Mouse (Mus musculus) embryo, embryonic 10.5 days (tissue): ENCODE results near the gene Cnot6.

Experiments used
- DNase-seq: peaks from one replicate; pipeline ENCODE4 v3.0.0-alpha.2; 2015; ENCODE audit warnings: low spot score

Cnot6 gene

DNA sequence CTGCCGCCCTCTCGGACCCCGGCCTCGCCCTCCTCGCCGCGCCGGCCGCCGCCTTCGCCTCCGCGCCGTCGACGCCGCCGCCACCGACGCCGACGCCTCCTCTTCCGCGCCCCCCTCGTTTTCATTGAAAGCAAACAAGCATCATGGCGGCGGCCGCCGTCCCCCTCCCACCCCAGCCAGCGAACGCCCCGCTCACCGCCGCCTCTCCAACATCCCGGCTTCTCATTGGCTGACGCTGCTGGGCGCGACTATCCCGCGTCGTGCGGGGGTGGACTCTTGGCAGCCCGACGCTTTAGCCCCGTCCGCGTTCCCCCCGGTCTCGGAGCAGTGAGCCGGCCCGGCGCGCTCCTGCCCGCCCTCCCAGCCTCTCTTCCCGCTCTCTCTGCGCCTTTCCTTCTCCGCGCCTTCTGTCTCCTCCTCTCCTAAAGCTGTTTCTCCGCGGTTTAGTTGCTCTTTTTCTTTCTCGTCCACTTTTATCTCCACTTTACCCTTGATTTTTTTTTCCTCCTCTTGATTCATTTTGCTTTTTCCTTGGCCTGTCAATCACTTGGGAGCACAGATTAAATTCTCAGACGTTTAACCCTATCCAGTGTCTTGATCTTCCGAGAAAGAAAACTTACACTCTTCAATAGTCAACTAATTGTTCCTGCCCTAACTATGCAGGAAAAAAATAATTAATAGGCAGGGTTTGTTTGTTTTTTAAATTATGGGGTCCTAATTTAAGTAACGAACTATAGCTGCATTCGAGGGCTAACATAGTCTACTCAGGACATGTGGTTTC lies at the start of gene Cnot6:
Cnot6 (minus strand) TSS at position 169 of the 781 bp plus-strand sequence.
- DNase-seq: peak; percentile 99

DNA sequence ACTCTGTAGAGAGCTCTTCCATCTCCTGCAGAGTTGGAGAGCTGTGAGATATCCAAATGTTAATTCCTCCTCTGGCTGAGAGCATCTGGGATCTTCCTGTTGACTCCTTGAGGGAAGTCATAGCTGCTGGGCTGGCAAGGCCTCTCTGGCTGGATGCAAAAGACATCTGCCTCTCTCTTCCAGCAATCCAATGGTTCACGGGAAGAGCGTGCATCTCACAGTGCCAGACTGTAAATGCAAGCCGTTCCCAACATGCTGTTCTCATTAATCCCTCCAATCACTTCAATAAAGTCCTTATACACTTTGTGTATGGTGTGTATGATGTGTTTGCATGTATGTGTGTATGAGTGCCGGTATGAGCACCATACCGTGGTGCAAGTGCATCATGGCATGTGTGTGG lies 48.6 kb upstream of the Cnot6 start:
- no peak for DNase-seq

DNA sequence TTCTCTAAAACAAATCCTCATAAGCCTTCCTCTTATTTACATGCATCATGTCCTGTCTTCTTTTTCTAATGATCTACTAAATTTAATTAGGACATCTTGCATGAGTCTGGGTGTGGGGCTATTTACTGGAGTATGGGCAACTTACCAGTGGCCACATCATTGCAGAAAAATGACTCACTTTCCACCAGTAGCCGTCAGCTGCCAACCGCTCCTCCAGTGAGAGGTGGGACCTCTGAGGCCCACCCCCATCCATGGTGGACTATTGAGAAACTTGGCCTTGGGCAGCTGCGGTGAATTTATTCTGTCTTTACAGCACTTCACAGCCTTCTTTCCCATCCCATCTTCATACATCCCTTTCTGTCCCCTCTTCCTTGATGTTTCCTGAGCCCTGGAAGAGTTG lies 45.6 kb upstream of the Cnot6 start:
- DNase-seq: no peak

DNA sequence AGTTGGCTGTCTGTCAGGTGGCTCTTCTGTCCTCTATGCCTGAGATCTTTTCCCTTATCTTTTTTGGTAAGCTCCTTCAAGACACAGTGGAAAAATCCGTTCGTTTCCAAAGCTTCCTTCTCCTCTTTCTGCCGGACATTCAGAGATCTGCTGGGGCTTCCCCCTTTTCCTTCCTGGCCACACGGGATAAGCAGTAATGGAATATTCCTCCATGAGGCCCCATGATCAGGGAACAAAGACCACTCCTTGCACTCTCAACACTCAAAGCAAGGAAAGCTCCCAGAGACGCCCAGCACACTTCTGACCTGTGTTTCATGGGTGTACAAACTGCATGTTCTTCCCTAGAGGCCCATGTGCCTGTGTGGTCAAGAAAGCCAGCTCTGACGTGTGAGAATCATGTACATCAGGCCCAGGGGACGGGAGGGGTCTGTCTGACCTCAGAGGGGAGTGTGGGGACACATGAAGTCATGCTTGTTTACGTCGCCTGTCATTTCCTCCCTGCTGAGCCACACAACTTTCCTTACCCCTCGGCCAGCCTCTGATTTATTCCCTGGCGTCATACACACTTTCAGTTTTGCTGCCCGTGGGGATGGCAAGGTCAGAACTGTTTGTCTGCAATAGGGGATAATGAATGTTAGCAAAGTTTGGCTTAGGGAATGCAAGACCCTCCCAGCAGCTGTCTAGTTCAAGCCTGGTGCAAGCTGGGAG lies 42.6 kb upstream of the Cnot6 start:
- peak; percentile 39 for DNase-seq

DNA sequence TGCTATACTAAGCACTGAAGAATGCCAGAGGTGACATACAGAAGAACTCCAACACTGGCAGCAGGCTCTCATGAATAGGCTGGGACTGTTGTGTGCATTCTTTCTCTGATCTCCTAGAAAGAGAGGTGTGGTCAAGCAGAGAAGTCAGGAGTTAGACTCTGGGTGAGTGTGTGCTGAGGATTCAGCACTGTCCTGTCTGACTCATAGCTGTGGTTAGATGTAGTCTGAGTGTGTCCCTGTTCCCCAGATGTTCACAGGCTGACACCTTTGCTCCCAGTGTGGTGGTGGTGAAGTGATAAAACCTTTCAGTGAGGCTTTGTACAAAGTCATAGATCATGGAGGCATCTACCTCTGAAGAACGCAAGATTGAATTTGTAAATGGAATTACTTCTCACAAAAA lies 34.2 kb upstream of the Cnot6 start:
- DNase-seq: no peak

DNA sequence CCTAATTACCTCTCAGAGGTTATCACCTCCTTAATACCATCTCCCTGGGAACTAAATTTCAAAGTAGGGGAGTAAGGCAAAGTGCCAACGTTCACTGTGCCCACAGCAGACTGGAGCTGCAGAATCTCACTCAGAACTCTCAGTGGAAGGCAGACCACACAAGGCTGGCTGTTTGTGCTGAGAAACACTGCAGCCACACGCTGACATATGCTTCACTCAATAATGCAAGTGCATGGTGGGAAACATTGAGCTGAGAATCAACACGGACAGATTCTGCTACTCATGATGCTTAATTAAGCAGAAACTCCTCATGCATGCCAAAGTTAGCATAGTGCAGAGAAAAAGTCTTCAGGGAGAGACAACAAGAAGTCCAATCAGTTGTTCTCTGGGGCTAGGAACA lies 33.3 kb upstream of the Cnot6 start:
- no peak for DNase-seq

DNA sequence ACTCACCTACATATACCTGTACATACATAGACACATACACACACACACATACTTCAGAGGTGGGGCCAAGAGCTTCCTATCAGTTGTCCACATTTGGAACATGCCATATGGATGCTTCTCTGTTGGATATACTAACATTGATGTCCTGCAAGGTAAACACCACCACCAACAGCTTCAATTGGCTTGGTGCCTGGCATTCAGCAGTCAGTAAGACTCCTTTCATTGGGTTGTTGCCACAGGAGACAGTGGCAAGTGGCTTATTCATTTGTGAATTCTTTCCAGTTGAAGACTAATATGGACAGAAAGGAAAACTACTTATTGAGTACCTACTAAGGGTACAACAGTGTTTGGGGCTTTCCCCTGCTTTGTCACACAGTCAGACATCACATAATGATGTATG lies 32.5 kb upstream of the Cnot6 start:
- no peak for DNase-seq

DNA sequence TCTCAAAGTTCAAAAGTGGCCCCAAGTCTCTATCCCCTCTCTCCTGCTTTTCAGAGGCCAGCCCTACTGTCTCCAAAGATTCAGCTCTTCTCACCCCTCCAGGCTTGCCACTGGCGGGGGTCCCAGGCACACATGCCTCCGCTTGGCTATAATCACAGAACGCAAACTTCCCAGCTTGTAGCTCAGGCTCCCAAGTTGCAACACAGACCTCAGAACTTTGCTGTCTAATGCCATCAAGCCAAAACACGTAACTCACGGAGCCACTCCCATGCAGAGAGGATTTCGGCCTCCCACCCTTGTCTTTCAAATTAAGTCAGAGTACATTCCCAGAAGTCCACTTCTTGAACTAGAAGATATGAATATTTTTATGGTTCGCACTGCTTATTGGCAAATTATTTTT lies 31.1 kb upstream of the Cnot6 start:
- DNase-seq: no peak

DNA sequence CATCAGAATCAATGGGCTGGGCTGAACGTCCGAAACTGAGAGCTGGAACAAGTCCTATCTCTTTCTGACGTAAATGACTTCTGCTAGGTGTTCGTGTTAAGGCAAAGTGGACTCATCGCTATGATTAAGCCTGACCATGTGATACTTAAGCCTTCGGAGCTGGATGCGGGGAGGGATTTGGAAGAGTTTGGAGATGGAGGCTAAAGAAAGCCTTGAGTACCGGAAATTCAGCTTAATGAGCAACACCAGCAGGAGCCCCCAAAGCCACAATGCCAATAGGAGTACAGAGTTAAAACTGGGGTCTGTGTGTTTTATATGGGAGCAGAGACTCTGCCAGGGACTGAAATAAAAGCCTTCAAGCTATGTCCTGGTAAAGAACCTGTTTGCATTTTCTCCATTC lies 29.7 kb upstream of the Cnot6 start:
- DNase-seq: no peak

DNA sequence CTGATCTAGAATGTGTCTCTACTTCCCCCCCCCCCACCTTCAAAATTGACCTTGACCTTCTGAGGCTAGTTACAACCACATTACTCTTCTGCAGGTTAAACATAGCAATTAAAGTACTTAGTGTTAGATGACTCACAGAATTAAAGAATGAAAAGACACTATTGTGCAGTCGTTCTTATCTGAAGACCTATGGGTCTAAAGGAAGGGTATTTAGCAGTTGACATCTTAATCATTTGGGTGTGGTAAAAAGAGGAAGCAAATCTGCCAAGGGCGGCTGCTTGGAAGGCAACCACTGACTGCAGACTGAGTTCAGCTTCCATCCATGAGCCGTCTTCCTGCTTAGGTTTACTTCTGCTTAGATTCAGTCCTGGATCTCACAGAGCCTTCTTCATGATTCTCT lies 27.3 kb upstream of the Cnot6 start:
- no peak for DNase-seq

DNA sequence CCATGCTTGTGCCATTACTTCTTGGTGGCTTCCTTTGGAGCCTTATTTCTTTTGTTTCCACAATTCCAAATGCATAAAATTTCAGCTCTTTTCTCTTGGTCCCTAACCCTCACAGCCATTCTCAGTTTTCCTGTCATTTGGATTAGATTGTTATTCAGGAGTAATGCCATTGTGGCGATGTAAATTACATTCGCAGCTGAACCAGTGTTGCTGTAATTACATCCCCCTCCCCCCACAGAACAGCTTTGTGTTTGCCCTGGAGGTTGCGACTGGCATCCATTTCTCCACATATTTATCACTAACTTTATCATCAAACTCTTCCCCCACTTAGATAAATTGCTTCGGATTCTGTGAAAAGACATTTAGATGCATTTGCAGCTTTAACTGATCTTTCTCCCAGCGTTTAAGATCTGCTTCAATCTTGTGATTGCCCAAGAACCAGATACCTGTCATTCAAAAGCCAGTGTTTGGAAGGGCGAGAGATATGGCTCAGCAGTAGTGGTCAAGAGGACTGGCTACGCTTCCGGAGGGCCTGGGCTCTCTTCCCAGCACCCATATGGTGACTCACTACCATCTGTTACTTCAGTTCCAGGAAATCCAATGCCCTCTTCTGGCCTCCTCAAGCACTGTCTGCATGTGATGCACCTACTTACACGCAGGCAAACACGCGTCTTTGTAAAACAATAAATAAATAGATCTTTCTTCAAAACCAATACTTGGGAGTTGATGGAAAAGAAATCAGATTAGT lies 26.3 kb upstream of the Cnot6 start:
- DNase-seq: no peak

DNA sequence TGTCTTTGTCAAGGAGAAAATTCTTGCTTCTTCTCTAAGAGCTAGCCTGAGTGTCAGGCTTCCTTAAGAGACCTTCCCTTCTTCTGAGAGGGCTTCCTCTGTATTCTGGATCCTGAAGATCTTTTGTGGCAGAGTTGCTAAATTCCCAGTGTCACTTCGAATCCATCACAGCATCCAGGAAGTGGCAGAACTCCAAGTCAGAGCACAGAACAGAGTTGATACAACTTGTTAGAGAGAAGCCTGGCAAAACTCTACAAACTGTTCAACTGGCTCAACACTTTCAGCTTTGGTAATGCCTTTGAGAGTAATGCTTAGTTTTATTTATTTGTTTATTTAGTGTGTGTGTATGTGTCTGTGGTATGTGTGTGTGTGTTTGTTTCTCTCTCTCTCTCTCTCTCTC lies 25.1 kb upstream of the Cnot6 start:
- DNase-seq: no peak

DNA sequence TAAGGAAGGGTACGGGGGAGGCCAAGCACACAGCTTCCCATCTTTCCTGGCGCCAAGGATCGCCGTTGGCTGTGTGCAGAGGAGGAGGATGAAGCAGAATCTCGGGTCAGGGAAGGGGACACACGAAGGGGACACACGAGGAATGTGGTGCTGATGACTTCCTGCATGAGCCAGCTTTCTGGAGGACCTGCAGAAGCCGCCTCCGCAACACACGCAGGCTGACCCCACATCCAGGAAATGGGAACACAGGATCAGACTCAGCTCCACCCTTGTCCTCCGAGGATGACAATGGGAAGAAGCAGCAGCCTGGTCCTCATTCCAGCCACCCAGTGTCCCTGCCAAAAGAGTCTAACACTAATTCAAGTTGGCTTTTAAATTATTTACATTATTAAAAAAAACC lies 22.2 kb upstream of the Cnot6 start:
- DNase-seq: no peak

DNA sequence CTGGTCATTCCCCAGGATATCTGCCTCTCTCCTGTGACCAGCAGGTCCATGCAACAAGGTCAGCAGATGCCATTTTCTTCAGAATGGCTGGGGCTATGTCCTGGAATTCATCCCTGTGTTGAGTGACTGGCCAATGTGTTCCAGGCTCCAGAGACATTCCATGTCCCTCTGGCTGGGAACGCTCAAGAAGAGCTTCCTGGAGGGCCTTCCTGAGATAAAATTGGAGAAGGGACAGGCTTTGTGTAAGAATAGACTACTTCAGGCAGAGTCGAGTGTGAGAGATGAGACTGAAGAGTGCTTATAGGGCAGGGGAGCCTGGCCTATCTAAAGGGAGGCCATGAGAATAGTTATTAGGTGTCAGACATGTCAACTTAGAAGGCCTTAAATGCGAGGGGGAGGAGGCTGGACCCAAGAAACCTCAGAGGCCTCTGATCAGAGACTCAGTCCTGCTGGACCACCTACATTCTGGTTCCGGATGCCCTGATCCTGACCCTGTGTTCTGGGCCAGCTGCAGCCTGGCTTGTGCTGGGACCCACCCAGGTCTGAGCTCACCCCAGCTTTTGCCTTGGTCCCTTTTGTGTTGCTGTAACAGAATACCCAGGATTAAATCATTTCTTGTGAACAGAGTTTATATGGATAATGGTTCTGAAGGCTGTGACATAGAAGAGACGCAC lies 17.9 kb upstream of the Cnot6 start:
- no peak for DNase-seq

DNA sequence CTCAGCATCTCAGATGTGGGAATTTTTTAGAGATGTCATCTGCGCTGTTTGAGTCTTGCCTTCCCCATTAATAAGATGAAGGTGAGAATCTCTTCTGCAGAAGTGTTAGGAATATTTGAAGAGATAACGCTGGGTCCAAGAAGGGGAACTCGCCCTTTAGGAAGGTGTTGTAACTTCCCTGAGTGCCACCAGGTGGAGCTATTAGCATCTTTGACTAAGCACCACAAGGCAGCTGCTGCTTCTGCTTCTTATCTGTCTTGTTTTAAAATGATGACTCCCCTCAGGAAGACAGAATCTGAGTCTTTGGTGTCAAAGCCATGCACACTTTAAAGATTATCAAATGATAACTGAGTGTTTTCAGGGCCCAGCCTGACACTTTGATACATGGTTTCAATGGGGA lies 15.4 kb upstream of the Cnot6 start:
- DNase-seq: peak; percentile 78

DNA sequence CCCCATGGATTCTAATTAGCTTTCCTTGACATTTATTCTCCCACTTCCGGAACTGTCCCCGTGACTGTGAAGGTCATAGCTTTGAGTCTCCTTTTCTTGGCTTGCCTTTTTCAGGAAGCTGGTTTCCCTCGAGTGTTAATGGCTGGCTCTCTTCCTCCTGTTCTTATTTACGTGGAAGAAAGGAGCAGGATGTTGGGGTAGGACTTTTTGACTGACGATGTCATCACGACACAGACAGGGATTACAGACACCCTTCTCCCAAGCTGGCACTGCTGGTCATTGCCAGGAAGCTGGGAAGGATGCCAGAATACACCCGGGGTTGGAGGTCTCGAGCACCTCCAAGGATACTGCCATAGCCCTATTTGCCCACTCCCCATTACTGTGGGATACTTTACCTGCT lies 14.3 kb upstream of the Cnot6 start:
- no peak for DNase-seq

DNA sequence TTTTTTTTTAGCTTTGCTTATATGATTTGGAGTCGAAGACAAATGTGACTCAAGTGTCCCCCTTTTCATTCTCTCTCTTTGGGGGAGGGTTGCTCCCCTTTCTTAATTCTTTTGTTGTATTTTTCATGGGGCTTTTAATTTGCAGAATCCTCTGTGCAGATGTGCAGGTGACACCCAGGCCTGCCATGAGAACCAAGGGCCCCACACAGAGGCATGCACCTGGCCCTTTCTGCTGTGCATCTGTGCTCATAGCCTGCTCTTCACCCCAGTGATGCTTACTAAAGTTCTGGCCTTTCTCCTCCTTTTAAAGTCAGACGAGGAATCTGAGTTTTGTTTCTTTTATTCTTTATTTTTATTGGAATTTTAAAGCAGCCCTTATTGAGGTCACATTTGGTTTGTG lies 12.2 kb upstream of the Cnot6 start:
- no peak for DNase-seq

DNA sequence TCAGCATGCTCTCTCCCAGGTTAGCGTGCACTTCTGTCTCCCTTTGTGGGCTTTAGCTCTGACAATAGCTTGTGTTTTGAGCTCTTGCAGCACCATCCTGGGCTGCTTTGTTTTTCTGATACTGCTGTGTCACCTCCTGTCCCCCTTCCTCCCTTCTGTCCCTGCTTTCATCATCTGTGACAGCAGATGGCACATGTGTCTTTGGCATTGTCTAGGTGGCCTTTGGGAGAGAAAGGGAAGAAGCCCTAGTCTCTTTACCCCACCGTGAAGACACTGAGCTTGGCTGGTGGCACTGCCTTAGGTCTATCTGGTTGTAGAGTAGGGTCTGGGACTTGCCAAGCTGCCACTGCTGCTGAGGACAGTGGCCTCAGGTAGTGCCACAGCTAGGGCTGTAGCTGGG lies 10.8 kb upstream of the Cnot6 start:
- no peak for DNase-seq

DNA sequence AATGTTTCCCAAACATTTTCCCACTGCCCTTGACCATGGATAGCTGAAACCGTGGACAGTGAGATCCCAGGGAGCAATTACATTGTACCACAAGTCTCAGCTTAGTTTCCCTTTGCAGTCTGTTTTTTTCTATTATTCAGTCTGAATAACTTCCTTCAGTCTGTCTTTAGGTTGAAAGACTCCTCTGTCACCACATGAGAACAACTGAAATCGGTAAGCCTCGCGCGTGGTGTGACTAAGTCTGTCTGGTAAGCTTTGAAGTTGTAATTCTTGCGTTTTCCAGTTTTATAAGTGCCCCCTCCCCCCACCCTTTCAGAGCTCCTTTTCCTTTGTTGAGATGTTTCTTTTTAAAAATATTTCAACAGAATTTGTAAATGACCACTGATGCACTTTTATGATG lies 10.2 kb upstream of the Cnot6 start:
- no peak for DNase-seq

DNA sequence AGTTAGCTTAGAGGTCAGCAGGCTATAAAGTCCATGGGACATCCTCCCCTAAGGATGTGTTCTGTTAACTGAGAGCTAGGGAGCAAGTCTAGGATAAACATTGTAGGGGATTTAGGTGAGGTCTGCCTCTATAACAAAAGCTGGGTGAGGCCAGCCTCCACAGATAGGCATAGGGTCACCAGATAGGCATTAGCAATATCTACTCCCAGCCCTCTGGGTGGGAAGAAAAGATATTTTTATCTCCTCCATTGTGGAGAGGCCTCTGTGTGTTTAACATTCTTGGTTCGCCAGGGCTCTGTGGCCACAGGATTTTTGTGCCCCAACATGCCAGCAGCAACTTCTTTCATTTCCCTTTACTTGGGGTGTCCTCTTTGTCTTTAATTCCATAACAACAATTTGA lies 8.8 kb upstream of the Cnot6 start:
- no peak for DNase-seq

DNA sequence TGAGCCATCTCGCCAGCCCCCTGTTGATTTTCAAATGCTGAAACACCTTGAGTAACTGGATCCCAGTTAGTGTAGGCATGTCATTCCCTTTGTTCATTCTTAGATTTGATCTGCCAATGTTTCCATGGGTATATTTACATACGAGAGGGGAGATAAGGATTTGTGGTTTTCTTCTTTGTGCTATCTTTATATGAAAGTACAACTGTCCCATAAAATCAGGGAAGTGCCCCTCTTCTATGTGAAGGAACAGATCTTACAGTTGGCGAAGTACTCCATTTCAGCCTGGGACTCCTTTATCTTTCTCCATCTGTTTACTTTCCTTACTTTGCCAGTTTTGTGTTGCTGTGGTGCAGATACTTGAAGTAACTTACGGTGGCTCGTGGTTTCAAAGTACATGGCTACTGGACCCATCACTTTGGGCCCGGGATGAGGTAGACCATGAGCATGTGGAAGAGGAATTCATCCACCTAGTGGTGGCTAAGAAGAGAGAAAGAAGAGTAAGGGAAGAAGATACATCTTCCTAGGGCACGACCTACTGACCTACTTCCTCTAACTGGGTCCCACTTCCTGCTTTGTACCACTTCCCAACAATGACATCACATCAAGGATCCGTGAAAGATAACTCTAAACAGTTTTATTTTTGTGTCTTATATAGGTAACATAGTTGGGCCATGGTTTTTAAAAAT lies 7.1 kb upstream of the Cnot6 start:
- DNase-seq: no peak
